Mouse (Mus musculus) macrophage (primary cell): ENCODE results near the gene Klhl40. TPM values are rescaled to one million over a fixed set of nuclear protein-coding genes. Genes with fewer than 3 reads are reported as not detected.

Experiments
- H3K27ac ChIP-seq: fragments of 350-480 bp; formaldehyde crosslinking; 2 replicates; pipeline ENCODE4 v1.9.0; 2021
- H3K36me3 ChIP-seq: fragments of 350-480 bp; formaldehyde crosslinking; 2 replicates; pipeline ENCODE4 v1.9.0; 2021; ENCODE audit errors: inconsistent target
- H3K4me3 ChIP-seq: fragments of 350-480 bp; formaldehyde crosslinking; 2 replicates; pipeline ENCODE4 v1.9.0; 2021; ENCODE audit errors: inconsistent target
- H3K79me2 ChIP-seq: fragments of 350-480 bp; formaldehyde crosslinking; 2 replicates; pipeline ENCODE4 v1.9.0; 2021; ENCODE audit errors: inconsistent target
- WGBS: methylation state at CpG from one replicate; pipeline ENCODE4 v1.1.7; 2026; ENCODE audit warnings: inconsistent platforms; ENCODE audit not compliant: missing documents; 5-methylcytosine and 5-hydroxymethylcytosine counted together
- polyA plus RNA-seq: library from polyadenylated mRNA; stranded (reverse); fragments of 250-400 nt; gene quantifications from 3 replicates; pipeline ENCODE4 v1.2.4, GENCODE M21; 2018; ENCODE audit warnings: inconsistent platforms

Gene Klhl40
- polyA plus RNA-seq, 1 experiment from 2014 or later = not detected

DNA sequence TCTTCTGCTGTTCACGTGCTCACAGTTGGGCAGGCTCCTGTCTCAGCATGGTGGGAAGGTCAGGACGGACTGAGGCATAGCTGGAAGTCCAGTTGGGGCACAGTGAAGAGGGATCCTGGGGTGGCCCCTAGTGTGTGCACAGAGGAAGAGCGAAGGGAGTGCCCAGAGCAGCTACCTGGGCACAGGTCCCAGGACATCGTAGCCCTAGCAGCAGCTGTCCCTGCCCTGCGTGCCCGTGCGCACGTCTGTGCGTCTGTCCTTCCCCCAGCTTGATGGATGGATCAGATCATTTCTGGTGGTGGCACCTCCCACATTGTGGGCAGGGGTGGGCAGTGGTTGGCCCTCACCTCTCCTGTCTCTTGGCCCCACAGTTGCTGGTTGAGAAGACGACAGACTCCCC is 15.2 kb upstream of the Klhl40 start:
- H3K27ac ChIP-seq = no peak overlapping the region
- no peaks in the 10 kb centered on the region for H3K79me2 ChIP-seq
- WGBS = 93% methylated on average over 10 of the region's 10 CpGs
- no peaks in the 10 kb centered on the region for H3K36me3 ChIP-seq
- H3K4me3 ChIP-seq = no peak overlapping the region

DNA sequence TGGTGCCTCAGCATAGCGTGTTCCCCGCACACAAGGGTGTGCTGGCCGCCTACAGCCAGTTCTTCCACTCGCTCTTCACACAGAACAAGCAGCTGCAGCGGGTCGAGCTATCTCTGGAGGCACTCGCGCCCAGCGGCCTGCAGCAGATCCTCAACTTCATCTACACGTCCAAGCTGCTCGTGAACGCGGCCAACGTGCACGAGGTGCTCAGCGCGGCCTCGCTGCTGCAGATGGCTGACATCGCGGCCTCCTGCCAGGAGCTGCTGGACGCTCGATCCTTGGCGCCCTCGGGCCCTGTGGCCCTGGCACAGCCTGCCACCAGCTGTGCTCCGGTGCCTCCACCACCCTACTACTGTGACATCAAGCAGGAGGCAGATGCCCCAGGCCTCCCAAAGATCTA is 14.6 kb upstream of the Klhl40 start:
- no peak overlapping the region for H3K4me3 ChIP-seq
- H3K36me3 ChIP-seq = no peaks in the 10 kb centered on the region
- H3K79me2 ChIP-seq = no peaks in the 10 kb centered on the region
- no peak overlapping the region for H3K27ac ChIP-seq
- WGBS = 91% methylated on average over 21 of the region's 25 CpGs

DNA sequence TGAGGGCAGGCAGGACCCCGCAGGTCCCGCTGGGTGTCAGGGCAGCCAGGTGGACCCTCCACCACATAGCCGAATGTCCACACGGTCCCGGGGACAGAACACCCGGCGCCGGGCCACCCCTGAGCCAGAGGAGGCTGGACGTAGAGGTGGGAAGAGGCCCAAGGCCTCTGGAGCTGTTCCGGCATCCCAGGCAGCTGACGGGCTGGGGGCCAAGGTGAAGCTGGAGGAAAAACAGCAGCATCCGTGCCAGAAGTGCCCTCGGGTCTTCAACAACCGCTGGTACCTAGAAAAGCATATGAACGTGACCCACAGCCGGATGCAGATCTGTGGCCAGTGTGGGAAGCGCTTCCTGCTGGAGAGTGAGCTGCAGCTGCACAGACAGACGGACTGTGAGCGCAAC is 13.7 kb upstream of the Klhl40 start:
- Histone ChIP-seq H3K79me2 (no peaks in the 10 kb centered on the region), H3K4me3 (no peak overlapping the region), H3K36me3 (no peaks in the 10 kb centered on the region), H3K27ac (no peak overlapping the region)
- 90% methylated on average over 16 of the region's 19 CpGs for WGBS

DNA sequence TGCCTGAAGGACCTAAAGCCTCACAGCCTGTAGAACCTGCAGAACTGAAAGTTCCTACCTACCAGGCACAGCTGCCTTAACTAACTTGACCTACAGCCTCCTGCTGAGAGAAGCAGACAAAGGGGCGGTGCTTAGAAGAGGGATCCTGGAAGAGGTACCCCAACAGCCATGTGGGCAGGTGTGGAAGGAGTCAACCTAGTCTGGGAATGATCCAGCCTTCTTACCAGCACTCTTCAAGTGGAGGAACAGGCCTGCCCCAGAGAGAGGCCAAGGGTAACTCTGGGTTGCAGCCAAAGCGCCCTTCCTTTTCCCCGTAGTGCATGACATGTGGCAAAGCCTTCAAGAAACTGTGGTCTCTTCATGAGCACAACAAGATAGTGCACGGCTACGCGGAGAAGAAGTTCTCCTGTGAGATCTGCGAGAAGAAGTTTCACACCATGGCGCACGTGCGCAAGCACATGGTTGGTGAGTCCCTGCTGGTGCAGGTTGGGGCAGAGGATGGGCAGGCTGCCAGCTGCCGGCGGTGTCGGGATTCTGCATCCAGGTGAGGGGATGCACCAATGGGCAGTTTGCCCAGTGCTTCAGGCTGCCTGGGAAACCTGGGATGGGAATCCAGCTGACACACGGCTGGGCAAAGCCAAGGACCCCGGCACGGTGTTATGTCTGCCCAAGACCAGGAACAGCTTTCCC is 12.1 kb upstream of the Klhl40 start:
- H3K79me2 ChIP-seq = no peaks in the 10 kb centered on the region
- no peaks in the 10 kb centered on the region for H3K36me3 ChIP-seq
- WGBS = 53% methylated on average over 16 of the region's 16 CpGs
- H3K4me3 ChIP-seq = no peak overlapping the region
- no peak overlapping the region for H3K27ac ChIP-seq

DNA sequence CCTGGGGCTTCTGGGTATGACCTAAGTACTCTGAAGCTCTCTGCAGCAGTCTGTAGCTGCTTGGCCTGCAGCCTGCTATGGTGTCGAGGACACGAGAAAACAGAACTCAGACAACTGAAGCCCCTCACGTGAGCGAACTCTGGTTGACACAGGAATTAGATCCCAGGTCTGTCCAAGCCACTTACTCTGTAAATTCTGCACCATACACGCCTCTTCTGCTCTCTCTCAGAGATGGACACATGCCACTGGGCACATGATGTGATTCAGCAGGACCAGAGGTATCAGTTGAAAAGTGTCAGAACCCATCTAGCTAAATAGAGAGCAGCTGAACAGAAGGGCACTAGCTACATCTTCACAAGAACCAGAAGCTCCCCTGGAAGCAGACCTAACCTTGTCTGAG is 5.0 kb upstream of the Klhl40 start:
- Histone ChIP-seq H3K27ac (no peak overlapping the region), H3K4me3 (no peak overlapping the region), H3K79me2 (no peaks in the 10 kb centered on the region), H3K36me3 (no peaks in the 10 kb centered on the region)
- 83% methylated on average over 5 of the region's 5 CpGs for WGBS

DNA sequence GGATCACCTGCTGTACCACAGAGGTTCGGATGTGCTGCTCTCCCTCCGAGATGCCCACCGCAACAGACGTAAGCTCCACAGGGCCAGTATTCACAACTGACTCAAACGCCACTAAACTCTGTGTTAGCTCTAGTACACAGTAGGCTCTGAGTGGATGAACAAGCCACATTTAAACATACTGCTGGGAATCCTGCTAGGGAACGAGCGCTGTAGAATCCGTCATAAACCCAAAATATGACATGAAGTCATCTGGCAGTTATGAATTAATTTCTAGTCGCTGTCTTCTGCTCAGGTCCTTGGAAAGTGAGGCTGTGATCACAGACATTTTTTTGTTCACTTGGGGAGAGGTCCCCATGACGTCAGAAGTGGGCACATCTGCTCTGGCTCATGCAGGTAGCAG is 1.5 kb upstream of the Klhl40 start:
- no peak overlapping the region for H3K4me3 ChIP-seq
- no peak overlapping the region for H3K27ac ChIP-seq
- no peaks in the 10 kb centered on the region for H3K79me2 ChIP-seq
- WGBS = 81% methylated on average over 10 of the region's 10 CpGs
- no peaks in the 10 kb centered on the region for H3K36me3 ChIP-seq

DNA sequence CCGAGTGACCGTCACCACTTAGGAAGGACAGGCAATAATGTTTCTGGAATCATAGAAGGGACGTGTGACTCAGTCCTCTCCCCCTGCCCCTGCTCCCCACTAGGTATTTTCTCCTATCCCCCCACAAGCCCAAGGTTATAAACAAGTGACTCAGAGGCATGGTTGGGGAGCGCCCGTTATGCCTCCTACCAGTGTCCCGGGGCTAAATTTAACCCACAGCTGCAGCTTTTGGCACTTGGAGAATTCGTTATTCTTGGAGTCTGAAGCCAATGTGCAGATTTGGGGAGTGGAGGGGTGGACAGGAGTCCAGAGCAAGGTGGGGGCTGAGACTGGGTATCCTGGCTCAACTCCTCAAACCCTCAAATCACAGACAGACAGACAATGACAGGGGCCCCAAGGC is 896 bp upstream of the Klhl40 start:
- Histone ChIP-seq H3K4me3 (no peak overlapping the region), H3K79me2 (no peaks in the 10 kb centered on the region), H3K36me3 (no peaks in the 10 kb centered on the region), H3K27ac (no peak overlapping the region)
- WGBS = 83% methylated on average over 7 of the region's 7 CpGs

DNA sequence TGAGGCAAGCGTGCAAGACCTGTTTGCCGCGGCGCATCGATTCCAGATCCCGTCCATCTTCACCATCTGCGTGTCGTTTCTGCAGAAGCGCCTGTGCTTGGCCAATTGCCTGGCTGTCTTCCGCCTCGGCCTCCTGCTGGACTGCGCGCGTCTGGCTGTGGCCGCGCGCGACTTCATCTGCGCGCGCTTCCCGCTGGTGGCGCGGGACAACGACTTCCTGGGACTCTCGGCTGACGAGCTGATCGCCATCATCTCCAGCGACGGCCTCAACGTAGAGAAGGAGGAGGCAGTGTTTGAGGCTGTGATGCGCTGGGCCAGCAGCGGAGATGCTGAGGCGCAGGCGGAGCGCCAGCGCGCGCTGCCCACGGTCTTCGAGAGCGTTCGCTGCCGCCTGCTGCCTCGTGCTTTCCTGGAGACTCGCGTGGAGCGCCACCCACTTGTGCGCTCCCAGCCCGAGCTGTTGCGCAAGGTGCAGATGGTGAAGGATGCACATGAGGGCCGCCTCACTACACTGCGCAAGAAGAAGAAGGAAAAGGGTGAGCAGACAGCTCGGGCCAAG is 738 bp downstream of the Klhl40 start:
- H3K4me3 ChIP-seq = no peak overlapping the region
- 14% methylated on average over 54 of the region's 54 CpGs for WGBS

DNA sequence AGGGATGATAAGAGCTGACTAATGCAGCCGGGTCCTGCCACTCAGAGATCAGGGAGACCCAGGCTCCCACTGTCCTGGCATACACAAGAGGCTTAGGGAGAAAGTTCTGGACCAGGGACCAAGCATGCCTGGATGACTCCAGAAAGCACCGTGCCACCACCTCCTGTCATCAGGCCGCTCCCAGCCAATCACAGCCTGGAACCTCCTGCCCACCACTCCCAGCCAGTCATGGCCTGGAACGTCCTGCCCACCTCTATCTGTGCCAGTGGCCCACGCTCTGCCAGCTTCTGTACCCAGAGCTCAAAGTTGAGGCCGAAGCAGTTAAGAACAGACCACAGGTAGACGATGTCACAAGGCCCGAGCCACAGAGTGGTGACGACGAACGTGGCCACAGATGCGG is 7.4 kb downstream of the Klhl40 start:
- Histone ChIP-seq H3K27ac (no peak overlapping the region), H3K79me2 (no peaks in the 10 kb centered on the region), H3K36me3 (no peaks in the 10 kb centered on the region), H3K4me3 (no peak overlapping the region)
- 85% methylated on average over 12 of the region's 12 CpGs for WGBS

More for the DNA sequence above, 738 bp downstream of the Klhl40 start:
- no peaks in the 10 kb centered on the region for H3K36me3 ChIP-seq
- H3K79me2 ChIP-seq = no peaks in the 10 kb centered on the region
- H3K27ac ChIP-seq = no peak overlapping the region

DNA sequence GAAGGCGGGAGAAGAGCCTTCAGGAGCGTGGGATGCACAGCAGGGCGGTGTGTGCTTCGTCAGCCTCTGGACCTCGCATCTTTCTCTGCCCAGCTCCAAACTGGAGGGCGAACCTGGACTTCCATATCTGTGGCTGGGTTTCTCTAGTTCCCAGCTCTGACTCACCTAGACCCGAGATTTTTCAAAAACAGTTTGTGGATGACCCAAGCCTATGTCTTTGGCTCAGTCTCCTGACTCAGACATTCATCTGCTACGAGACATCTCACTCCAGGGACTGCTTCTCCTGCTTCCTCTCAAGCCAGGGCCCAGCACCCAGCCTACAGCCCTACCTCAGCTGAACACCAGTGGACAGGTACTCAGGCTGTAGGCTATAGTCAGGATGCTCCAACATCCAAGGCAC is 7.9 kb downstream of the Klhl40 start:
- Histone ChIP-seq H3K36me3 (no peaks in the 10 kb centered on the region), H3K27ac (no peak overlapping the region), H3K4me3 (no peak overlapping the region), H3K79me2 (no peaks in the 10 kb centered on the region)
- 89% methylated on average over 8 of the region's 8 CpGs for WGBS

DNA sequence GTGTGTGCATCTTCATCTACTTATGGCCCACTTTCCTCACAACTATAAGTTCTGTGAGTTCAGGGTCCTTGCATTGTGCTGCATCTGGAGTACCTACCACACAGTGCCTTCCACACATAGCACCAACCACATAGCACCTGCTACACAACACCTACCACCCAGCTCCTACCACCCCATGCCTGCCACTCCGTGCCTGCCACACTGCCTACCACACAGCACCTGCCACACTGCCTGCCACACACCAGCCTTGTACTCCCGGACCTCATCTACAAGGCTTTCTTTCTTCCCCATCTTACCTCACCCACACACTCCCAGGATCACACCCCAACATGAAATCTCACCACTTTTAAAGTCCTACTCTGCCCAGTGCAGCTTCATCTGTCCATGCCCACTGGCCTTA is 9.0 kb downstream of the Klhl40 start:
- H3K79me2 ChIP-seq = no peaks in the 10 kb centered on the region
- H3K4me3 ChIP-seq = no peak overlapping the region
- 92% methylated on average over 2 of the region's 2 CpGs for WGBS
- no peaks in the 10 kb centered on the region for H3K36me3 ChIP-seq
- H3K27ac ChIP-seq = no peak overlapping the region

DNA sequence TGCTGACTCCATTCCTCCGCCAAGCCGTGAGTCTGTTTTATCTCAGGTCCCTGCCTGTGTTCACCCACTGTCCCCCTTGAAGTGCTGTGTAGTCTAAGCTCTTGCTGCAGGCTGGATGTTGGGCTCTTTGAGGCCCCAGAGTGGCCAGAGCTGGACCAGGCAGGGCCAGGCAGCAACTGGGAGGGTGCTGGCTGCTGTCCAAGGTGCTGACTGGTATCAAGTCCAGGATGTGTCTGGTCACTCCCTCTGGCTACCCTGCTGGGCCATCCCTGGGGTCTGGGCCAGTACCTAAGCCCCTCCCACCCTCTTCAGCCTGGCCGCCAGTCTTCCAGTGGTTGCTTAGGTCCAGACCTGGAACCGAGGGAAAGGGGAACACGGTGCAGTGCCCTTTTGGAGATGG is 13.8 kb downstream of the Klhl40 start:
- H3K4me3 ChIP-seq = no peak overlapping the region
- WGBS = 30% methylated on average over 5 of the region's 5 CpGs
- no peaks in the 10 kb centered on the region for H3K36me3 ChIP-seq
- H3K79me2 ChIP-seq = no peaks in the 10 kb centered on the region
- no peak overlapping the region for H3K27ac ChIP-seq

DNA sequence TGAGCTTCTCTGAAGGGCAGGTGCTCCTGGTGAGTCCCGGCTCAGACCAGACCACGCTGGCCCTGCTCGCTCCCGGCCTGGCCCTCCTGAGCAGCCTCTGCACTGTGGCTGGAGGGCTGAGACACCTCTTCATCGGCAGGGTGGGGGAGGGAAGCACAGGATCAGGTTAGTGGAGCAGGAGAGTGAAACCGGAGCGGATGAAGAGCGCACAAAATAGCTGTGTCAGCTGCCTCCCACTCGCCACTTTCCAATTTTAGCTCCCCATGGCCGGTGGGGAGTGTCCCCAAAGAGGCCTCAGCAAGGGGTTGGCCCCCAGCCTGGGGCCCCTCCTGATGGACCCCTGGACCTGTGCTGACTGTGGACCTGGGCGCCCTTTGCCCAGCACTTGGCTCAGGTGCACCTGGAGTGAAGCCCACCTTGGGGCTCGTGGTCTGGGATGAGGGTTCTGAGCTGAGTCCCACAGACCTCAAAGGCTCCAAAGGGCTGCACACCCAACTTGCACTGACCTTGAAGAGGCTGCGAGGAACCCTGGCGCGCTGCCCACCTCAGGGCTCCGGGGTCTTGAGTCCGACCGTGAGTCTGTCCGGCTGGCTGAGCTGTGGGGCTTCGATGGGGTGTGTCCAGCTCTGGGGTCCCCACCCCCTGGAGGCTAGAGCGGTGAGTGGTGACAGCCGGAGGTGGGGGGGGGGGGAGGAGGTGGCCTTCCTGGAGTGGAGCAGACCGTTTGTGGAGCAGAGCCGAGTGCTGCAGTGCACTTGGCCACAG is 14.5 kb downstream of the Klhl40 start, which contains the start of gene Hhatl:
Gene Hhatl (minus strand): TSS at position 751 of the 765 bp plus-strand sequence.
- Histone ChIP-seq H3K4me3 (no peak within 1 kb of the TSS), H3K79me2 (no peaks in the 10 kb centered on the region), H3K27ac (no peak within 1 kb of the TSS), H3K36me3 (no peaks in the 10 kb centered on the region)
- 56% methylated on average over 24 of the region's 24 CpGs for WGBS

DNA sequence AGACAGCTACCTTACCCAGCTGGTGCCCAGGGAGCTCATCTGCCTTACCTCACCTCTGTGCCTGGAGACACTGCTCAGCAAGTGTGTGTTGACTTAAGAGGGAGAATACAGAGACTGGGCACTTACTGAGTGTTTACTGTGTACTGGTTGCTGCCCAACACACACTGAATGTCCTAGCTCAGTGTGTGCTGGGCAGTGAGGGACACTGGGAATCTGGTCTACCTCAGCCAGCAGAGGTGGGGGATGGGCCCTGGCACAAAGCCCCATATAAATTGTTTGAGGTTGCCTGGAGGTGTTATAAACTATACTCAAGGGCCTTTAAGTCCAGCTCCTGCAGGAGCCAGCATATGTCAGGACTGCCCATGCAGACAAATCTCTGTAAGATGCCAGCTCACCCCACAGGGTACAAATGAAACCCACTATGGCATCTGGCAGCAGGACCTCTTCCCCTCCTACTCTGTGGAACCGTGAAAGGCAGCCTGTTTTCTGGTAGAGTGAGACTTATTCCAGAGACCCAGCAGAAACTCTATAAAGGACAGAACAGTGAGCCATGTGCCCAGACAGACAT is 17.6 kb downstream of the Klhl40 start:
- Histone ChIP-seq H3K4me3 (no peak overlapping the region), H3K79me2 (no peaks in the 10 kb centered on the region), H3K27ac (no peak overlapping the region), H3K36me3 (no peaks in the 10 kb centered on the region)
- 50% methylated on average over 1 of the region's 1 CpGs for WGBS

DNA sequence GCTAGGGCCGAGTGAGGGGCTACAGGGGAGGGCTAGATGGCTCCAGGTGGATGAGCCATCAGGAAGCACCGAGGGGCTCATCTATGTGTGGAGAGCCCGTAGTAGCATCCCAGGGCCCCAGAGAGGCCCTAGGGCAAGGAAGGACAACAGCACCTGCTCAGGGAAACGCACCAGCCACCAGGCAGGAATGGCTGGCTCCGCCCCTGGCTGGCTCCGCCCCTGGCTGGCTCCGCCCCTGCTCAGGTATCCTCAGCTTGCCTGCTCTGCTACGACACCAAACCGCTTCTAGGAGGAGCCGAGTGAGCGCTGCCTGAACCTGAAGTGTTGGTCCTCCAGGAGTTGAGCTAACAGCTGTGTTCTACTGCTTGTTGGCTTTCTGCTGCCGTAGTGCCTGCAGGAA is 20.3 kb downstream of the Klhl40 start:
- Histone ChIP-seq H3K79me2 (no peaks in the 10 kb centered on the region), H3K36me3 (no peaks in the 10 kb centered on the region), H3K4me3 (no peak overlapping the region), H3K27ac (no peak overlapping the region)
- WGBS = 57% methylated on average over 12 of the region's 12 CpGs
